Mouse (Mus musculus) midbrain, postnatal 0 days (tissue): ENCODE data around the gene 4930455H04Rik. TPM values are rescaled to one million over a fixed set of nuclear protein-coding genes. Genes with fewer than 3 reads are reported as not detected.

Source experiments
- ATAC-seq: fragments of 200-750 bp; cut with Nextera tagmentation; 2 replicates; pipeline ENCODE4 v1.8.0; 2017; ENCODE audit warnings: moderate number of reproducible peaks, mild to moderate bottlenecking, moderate TSS enrichment, moderate library complexity; ENCODE audit not compliant: low FRiP score
- DNase-seq: peaks from one replicate; pipeline ENCODE4 v3.0.0-alpha.2; 2015; ENCODE audit warnings: low spot score
- H3K27ac ChIP-seq: fragments of 300-500 bp; sonication (generic); 2 replicates; pipeline ENCODE4 v1.5.1; 2014; ENCODE audit warnings: low read depth, mild to moderate bottlenecking, low read length, mixed read lengths
- H3K27me3 ChIP-seq: fragments of 300-500 bp; sonication (generic); 2 replicates; pipeline ENCODE4 v1.6.1; 2014; ENCODE audit warnings: low read length, control low read depth, mixed read lengths; ENCODE audit not compliant: insufficient read depth
- H3K36me3 ChIP-seq: fragments of 300-500 bp; sonication (generic); 2 replicates; pipeline ENCODE4 v1.6.1; 2014; ENCODE audit warnings: low read length, control low read depth, mixed read lengths; ENCODE audit not compliant: insufficient read depth
- H3K4me1 ChIP-seq: fragments of 300-500 bp; sonication (generic); 2 replicates; pipeline ENCODE4 v1.6.1; 2014; ENCODE audit warnings: mild to moderate bottlenecking, control low read depth, antibody characterized with exemption, low read length, mixed read lengths; ENCODE audit not compliant: insufficient read depth
- H3K4me2 ChIP-seq: fragments of 300-500 bp; sonication (generic); 2 replicates; pipeline ENCODE4 v1.6.1; 2014; ENCODE audit warnings: low read depth, mild to moderate bottlenecking, low read length, mixed read lengths; ENCODE audit not compliant: poor library complexity, severe bottlenecking
- H3K4me3 ChIP-seq: fragments of 300-500 bp; sonication (generic); 2 replicates; pipeline ENCODE4 v1.5.1; 2014; ENCODE audit warnings: low read depth, mild to moderate bottlenecking, low read length, moderate library complexity
- H3K9ac ChIP-seq: fragments of 300-500 bp; sonication (generic); replicated peaks from 2 replicates; pipeline ENCODE4 v1.6.1; 2014; ENCODE audit warnings: mild to moderate bottlenecking, low read length, moderate library complexity, mixed read lengths; ENCODE audit not compliant: poor library complexity, severe bottlenecking
- H3K9me3 ChIP-seq: fragments of 300-500 bp; sonication (generic); 2 replicates; pipeline ENCODE4 v1.6.1; 2016; ENCODE audit warnings: low read length, control low read depth
- CTCF ChIP-seq: IDR thresholded peaks from 2 replicates; pipeline ENCODE4 v1.5.1; 2016; ENCODE audit warnings: antibody characterized with exemption, mild to moderate bottlenecking
- WGBS: fragments of 180-500 bp; shearing (Covaris S2); extraction: QIAGEN DNeasy Blood & Tissue Kit; methylation state at CpG from one replicate; pipeline ENCODE4 v1.1.7; 2014; 5-methylcytosine and 5-hydroxymethylcytosine counted together
- polyA plus RNA-seq: library from polyadenylated mRNA; unstranded; fragments of >200 nt; fragmentation: Nextera tagmentation; extraction: Ambion mirVana; gene quantifications from 2 replicates; pipeline ENCODE4 v1.2.1, GENCODE M21; 2015
- total RNA-seq: library from RNA; depleted of rRNA; stranded (reverse); fragments of >200 nt; gene quantifications from 2 replicates; pipeline ENCODE4 v1.2.3, GENCODE M21; 2014; rRNA removed

4930455H04Rik gene
- total RNA-seq (not detected in 2 replicates), polyA plus RNA-seq (not detected in 2 replicates)

GRCm38 (mm10) chr3:116967967-116968366, at the start of gene 4930455H04Rik:
Gene 4930455H04Rik, plus strand, starts transcription at chr3:116968267.
- Histone ChIP-seq H3K4me2 (peak within 1 kb of the TSS; percentile 77), H3K27me3 (no peaks in the 10 kb centered on the region), H3K36me3 (no peaks in the 10 kb centered on the region), H3K9me3 (no peaks in the 10 kb centered on the region), H3K4me3 (peak within 1 kb of the TSS; percentile 46), H3K4me1 (peaks cover 2% of the 10 kb centered on the region; the same call in 1 of the 2 replicates), H3K9ac (peak within 1 kb of the TSS; percentile 62), H3K27ac (peak within 1 kb of the TSS; percentile 45)
- DNase-seq (no peak), ATAC-seq (no peak)
- whole genome bisulfite sequencing = 57% methylated on average over 4 of the region's 4 CpGs
- no peak for TF ChIP-seq CTCF

- Histone ChIP-seq H3K9me3 (no peaks in the 10 kb centered on the region), H3K27me3 (no peaks in the 10 kb centered on the region), H3K4me3 (no peak overlapping the region), H3K4me2 (no peak overlapping the region), H3K27ac (no peak overlapping the region), H3K36me3 (no peaks in the 10 kb centered on the region), H3K9ac (no peak overlapping the region), H3K4me1 (no peaks in the 10 kb centered on the region)
- ATAC-seq (no peak), DNase-seq (no peak)
- 85% methylated on average over 3 of the region's 3 CpGs for WGBS
- no peak for TF ChIP-seq CTCF
These were observed 46.5 kb upstream of the 4930455H04Rik start for GRCm38 (mm10) chr3:116921535-116921934.

- DNase-seq (no peak), ATAC-seq (no peak)
- Histone ChIP-seq H3K4me1 (no peaks in the 10 kb centered on the region), H3K4me3 (no peak overlapping the region), H3K36me3 (no peaks in the 10 kb centered on the region), H3K9me3 (no peaks in the 10 kb centered on the region), H3K4me2 (no peak overlapping the region), H3K27me3 (no peaks in the 10 kb centered on the region), H3K27ac (no peak overlapping the region), H3K9ac (no peak overlapping the region)
- TF ChIP-seq CTCF = no peak
- WGBS = 92% methylated on average over 12 of the region's 12 CpGs
These were observed 45.0 kb upstream of the 4930455H04Rik start for GRCm38 (mm10) chr3:116923042-116923441.

- H3K27me3 ChIP-seq = no peaks in the 10 kb centered on the region
- ATAC-seq (no peak; the same call in 1 of the 2 replicates), DNase-seq (peak; percentile 80)
- no peak overlapping the region for H3K4me2 ChIP-seq
- no peaks in the 10 kb centered on the region for H3K4me1 ChIP-seq
- no peak overlapping the region for H3K9ac ChIP-seq
- H3K36me3 ChIP-seq = no peaks in the 10 kb centered on the region
- WGBS = 81% methylated on average over 4 of the region's 4 CpGs
- no peak for TF ChIP-seq CTCF
- H3K4me3 ChIP-seq = no peak overlapping the region
- no peak overlapping the region for H3K27ac ChIP-seq
- H3K9me3 ChIP-seq = no peaks in the 10 kb centered on the region
These were observed 39.1 kb upstream of the 4930455H04Rik start for GRCm38 (mm10) chr3:116928994-116929393.

GRCm38 (mm10) chr3:116933158-116933557, 34.9 kb upstream of the 4930455H04Rik start:
- 90% methylated on average over 1 of the region's 1 CpGs for WGBS

GRCm38 (mm10) chr3:116936934-116937691, 31.0 kb upstream of the 4930455H04Rik start:
- Histone ChIP-seq H3K27ac (no peak overlapping the region), H3K27me3 (no peaks in the 10 kb centered on the region), H3K4me3 (no peak overlapping the region), H3K36me3 (no peaks in the 10 kb centered on the region), H3K9me3 (no peaks in the 10 kb centered on the region), H3K4me2 (no peak overlapping the region), H3K9ac (no peak overlapping the region), H3K4me1 (no peaks in the 10 kb centered on the region)
- WGBS = 49% methylated on average over 4 of the region's 4 CpGs
- ATAC-seq (no peak), DNase-seq (no peak)
- TF ChIP-seq CTCF = no peak

More at GRCm38 (mm10) chr3:116933158-116933557, 34.9 kb upstream of the 4930455H04Rik start:
- Histone ChIP-seq H3K27me3 (no peaks in the 10 kb centered on the region), H3K9ac (no peak overlapping the region), H3K27ac (no peak overlapping the region), H3K4me2 (no peak overlapping the region), H3K4me1 (no peaks in the 10 kb centered on the region), H3K36me3 (no peaks in the 10 kb centered on the region), H3K4me3 (no peak overlapping the region), H3K9me3 (no peaks in the 10 kb centered on the region)
- ATAC-seq (no peak), DNase-seq (no peak)
- TF ChIP-seq CTCF = no peak
